Mouse (Mus musculus): Measurements from ENCODE around the gene Fam180a. TPM values are rescaled to one million over a fixed set of nuclear protein-coding genes. Genes with fewer than 3 reads are reported as not detected.
"Not testable (repeated sequence)": the region's sequence is repeated elsewhere in the genome, so short reads cannot be mapped to it uniquely, and the experiment has no call there.

Fam180a gene
- polyA plus RNA-seq (2015; fragmentation: Nextera tagmentation; extraction: Ambion mirVana), result 0.23 and 0.47 TPM in 2 replicates

- H3K9ac ChIP-seq, result no peak within 1 kb of the TSS
- H3K4me2 ChIP-seq, result no peak within 1 kb of the TSS
- 75% methylated on average over 9 of the region's 9 CpGs for WGBS
- no peaks in the 10 kb centered on the region for H3K36me3 ChIP-seq
- ATAC-seq (replicated peaks; ENCODE audit: low FRiP score), result no peak
- H3K27ac ChIP-seq, result no peak within 1 kb of the TSS
- peaks cover 6% of the 10 kb centered on the region; the same call in 1 of the 2 replicates for H3K4me1 ChIP-seq
- no peak within 1 kb of the TSS for H3K4me3 ChIP-seq (replicated peaks)
- H3K27me3 ChIP-seq, result no peaks in the 10 kb centered on the region
- H3K9me3 ChIP-seq (replicated peaks), result no peaks in the 10 kb centered on the region
Measured at GRCm38 (mm10) chr6:35326111-35326515, at the start of gene Fam180a. Fam180a (minus strand) TSS chr6:35326141.

- Histone ChIP-seq H3K4me1 (no peaks in the 10 kb centered on the region), H3K9me3 (replicated peaks) (no peaks in the 10 kb centered on the region), H3K4me3 (replicated peaks) (no peak overlapping the region), H3K36me3 (no peaks in the 10 kb centered on the region), H3K4me2 (no peak overlapping the region), H3K27ac (no peak overlapping the region), H3K9ac (no peak overlapping the region), H3K27me3 (no peaks in the 10 kb centered on the region)
- WGBS, result 95% methylated on average over 10 of the region's 10 CpGs
- no peak for ATAC-seq (replicated peaks; ENCODE audit: low FRiP score)
Measured at GRCm38 (mm10) chr6:35374052-35374451, 48.1 kb upstream of the Fam180a start.

GRCm38 (mm10) chr6:35370356-35370755 lies 44.4 kb upstream of the Fam180a start:
- no peak for ATAC-seq (replicated peaks; ENCODE audit: low FRiP score)
- H3K9me3 ChIP-seq (replicated peaks), result no peaks in the 10 kb centered on the region
- WGBS, result 96% methylated on average over 7 of the region's 7 CpGs
- H3K27ac ChIP-seq, result no peak overlapping the region
- H3K9ac ChIP-seq, result no peak overlapping the region
- H3K4me1 ChIP-seq, result no peaks in the 10 kb centered on the region
- no peak overlapping the region for H3K4me2 ChIP-seq
- no peak overlapping the region for H3K4me3 ChIP-seq (replicated peaks)
- no peaks in the 10 kb centered on the region for H3K27me3 ChIP-seq
- H3K36me3 ChIP-seq, result no peaks in the 10 kb centered on the region

- H3K4me1 ChIP-seq; H3K9ac ChIP-seq; H3K27me3 ChIP-seq; H3K4me3 ChIP-seq (replicated peaks); ATAC-seq (replicated peaks; ENCODE audit: low FRiP score); H3K36me3 ChIP-seq; H3K27ac ChIP-seq; H3K4me2 ChIP-seq; H3K9me3 ChIP-seq (replicated peaks): not testable (repeated sequence)
- 89% methylated on average over 18 of the region's 18 CpGs for WGBS
Measured at GRCm38 (mm10) chr6:35369578-35370282, 43.8 kb upstream of the Fam180a start.

- Histone ChIP-seq H3K27ac (no peak overlapping the region), H3K4me3 (replicated peaks) (no peak overlapping the region), H3K9me3 (replicated peaks) (no peaks in the 10 kb centered on the region), H3K4me1 (no peaks in the 10 kb centered on the region), H3K9ac (no peak overlapping the region), H3K4me2 (no peak overlapping the region), H3K36me3 (no peaks in the 10 kb centered on the region), H3K27me3 (no peaks in the 10 kb centered on the region)
- ATAC-seq (replicated peaks; ENCODE audit: low FRiP score), result no peak
- 50% methylated on average over 9 of the region's 9 CpGs for WGBS
Measured at GRCm38 (mm10) chr6:35362596-35362995, 36.7 kb upstream of the Fam180a start.

GRCm38 (mm10) chr6:35355320-35355719 lies 29.4 kb upstream of the Fam180a start:
- H3K4me1 ChIP-seq, result peaks cover 21% of the 10 kb centered on the region
- 0 out of 2 replicates have a peak, but pooled peaks cover 5% of the 10 kb centered on the region for H3K27me3 ChIP-seq
- no peak overlapping the region for H3K9ac ChIP-seq
- H3K27ac ChIP-seq, result no peak overlapping the region
- H3K9me3 ChIP-seq (replicated peaks), result no peaks in the 10 kb centered on the region
- ATAC-seq (replicated peaks; ENCODE audit: low FRiP score), result no peak
- WGBS, result 91% methylated on average over 3 of the region's 3 CpGs
- H3K4me2 ChIP-seq, result no peak overlapping the region
- H3K36me3 ChIP-seq, result no peaks in the 10 kb centered on the region
- no peak overlapping the region for H3K4me3 ChIP-seq (replicated peaks)

GRCm38 (mm10) chr6:35354622-35354998 lies 28.7 kb upstream of the Fam180a start:
- no peak for ATAC-seq (replicated peaks; ENCODE audit: low FRiP score)
- WGBS, result 29% methylated on average over 6 of the region's 6 CpGs
- Histone ChIP-seq H3K4me2 (peak overlapping the region; percentile 34; the same call in 1 of the 2 replicates), H3K9ac (no peak overlapping the region), H3K27ac (no peak overlapping the region), H3K9me3 (replicated peaks) (no peaks in the 10 kb centered on the region), H3K4me1 (peaks cover 26% of the 10 kb centered on the region), H3K27me3 (0 out of 2 replicates have a peak, but pooled peaks cover 5% of the 10 kb centered on the region), H3K4me3 (replicated peaks) (no peak overlapping the region), H3K36me3 (no peaks in the 10 kb centered on the region)

GRCm38 (mm10) chr6:35353846-35354621 lies 28.1 kb upstream of the Fam180a start:
- 0 out of 2 replicates have a peak, but pooled peaks have one; percentile 36 for ATAC-seq (replicated peaks; ENCODE audit: low FRiP score)
- H3K4me2 ChIP-seq, result peak overlapping the region; percentile 34
- 16% methylated on average over 18 of the region's 18 CpGs for WGBS

GRCm38 (mm10) chr6:35353416-35353815 lies 27.5 kb upstream of the Fam180a start:
- peaks cover 26% of the 10 kb centered on the region for H3K4me1 ChIP-seq
- 0 out of 2 replicates have a peak, but pooled peaks cover 5% of the 10 kb centered on the region for H3K27me3 ChIP-seq

More at GRCm38 (mm10) chr6:35353846-35354621, 28.1 kb upstream of the Fam180a start:
- H3K4me1 ChIP-seq, result peaks cover 26% of the 10 kb centered on the region
- 0 out of 2 replicates have a peak, but pooled peaks cover 5% of the 10 kb centered on the region for H3K27me3 ChIP-seq
- no peak overlapping the region for H3K27ac ChIP-seq
- no peaks in the 10 kb centered on the region for H3K9me3 ChIP-seq (replicated peaks)
- no peak overlapping the region for H3K9ac ChIP-seq
- no peaks in the 10 kb centered on the region for H3K36me3 ChIP-seq
- H3K4me3 ChIP-seq (replicated peaks), result no peak overlapping the region

GRCm38 (mm10) chr6:35352867-35353266 lies 26.9 kb upstream of the Fam180a start:
- H3K27me3 ChIP-seq, result 0 out of 2 replicates have a peak, but pooled peaks cover 5% of the 10 kb centered on the region
- WGBS, result 82% methylated on average over 8 of the region's 8 CpGs
- no peak for ATAC-seq (replicated peaks; ENCODE audit: low FRiP score)

More at GRCm38 (mm10) chr6:35353416-35353815, 27.5 kb upstream of the Fam180a start:
- WGBS, result 61% methylated on average over 5 of the region's 5 CpGs
- no peaks in the 10 kb centered on the region for H3K9me3 ChIP-seq (replicated peaks)
- no peak overlapping the region for H3K27ac ChIP-seq
- no peak overlapping the region for H3K9ac ChIP-seq
- no peak overlapping the region for H3K4me2 ChIP-seq
- ATAC-seq (replicated peaks; ENCODE audit: low FRiP score), result no peak
- H3K36me3 ChIP-seq, result no peaks in the 10 kb centered on the region
- no peak overlapping the region for H3K4me3 ChIP-seq (replicated peaks)

GRCm38 (mm10) chr6:35351826-35352225 lies 25.9 kb upstream of the Fam180a start:
- H3K27me3 ChIP-seq, result 0 out of 2 replicates have a peak, but pooled peaks cover 5% of the 10 kb centered on the region
- no peak overlapping the region for H3K4me2 ChIP-seq
- H3K9ac ChIP-seq, result no peak overlapping the region
- H3K4me1 ChIP-seq, result peaks cover 26% of the 10 kb centered on the region
- 98% methylated on average over 3 of the region's 3 CpGs for WGBS
- no peak overlapping the region for H3K4me3 ChIP-seq (replicated peaks)
- H3K36me3 ChIP-seq, result no peaks in the 10 kb centered on the region
- no peaks in the 10 kb centered on the region for H3K9me3 ChIP-seq (replicated peaks)
- no peak for ATAC-seq (replicated peaks; ENCODE audit: low FRiP score)
- H3K27ac ChIP-seq, result no peak overlapping the region

More at GRCm38 (mm10) chr6:35352867-35353266, 26.9 kb upstream of the Fam180a start:
- Histone ChIP-seq H3K27ac (no peak overlapping the region), H3K9ac (no peak overlapping the region), H3K36me3 (no peaks in the 10 kb centered on the region), H3K4me1 (peaks cover 26% of the 10 kb centered on the region), H3K9me3 (replicated peaks) (no peaks in the 10 kb centered on the region), H3K4me3 (replicated peaks) (no peak overlapping the region), H3K4me2 (no peak overlapping the region)

GRCm38 (mm10) chr6:35349784-35350183 lies 23.8 kb upstream of the Fam180a start:
- 0 out of 2 replicates have a peak overlapping the region, but pooled peaks have one; percentile 15 for H3K27ac ChIP-seq
- H3K4me3 ChIP-seq (replicated peaks), result no peak overlapping the region
- H3K27me3 ChIP-seq, result no peaks in the 10 kb centered on the region
- H3K36me3 ChIP-seq, result no peaks in the 10 kb centered on the region
- no peaks in the 10 kb centered on the region for H3K9me3 ChIP-seq (replicated peaks)
- peak; percentile 77 for ATAC-seq (replicated peaks; ENCODE audit: low FRiP score)
- H3K4me2 ChIP-seq, result peak overlapping the region; percentile 1
- H3K9ac ChIP-seq, result no peak overlapping the region
- WGBS, result 23% methylated on average over 7 of the region's 7 CpGs
- H3K4me1 ChIP-seq, result peaks cover 25% of the 10 kb centered on the region
